Mouse (Mus musculus): ENCODE results near the gene Dyx1c1. TPM values are rescaled to one million over a fixed set of nuclear protein-coding genes. Genes with fewer than 3 reads are reported as not detected.

Gene Dyx1c1
- total RNA-seq, 2 experiments from 2014 or later, result 2.5 to 3.8 TPM

DNA sequence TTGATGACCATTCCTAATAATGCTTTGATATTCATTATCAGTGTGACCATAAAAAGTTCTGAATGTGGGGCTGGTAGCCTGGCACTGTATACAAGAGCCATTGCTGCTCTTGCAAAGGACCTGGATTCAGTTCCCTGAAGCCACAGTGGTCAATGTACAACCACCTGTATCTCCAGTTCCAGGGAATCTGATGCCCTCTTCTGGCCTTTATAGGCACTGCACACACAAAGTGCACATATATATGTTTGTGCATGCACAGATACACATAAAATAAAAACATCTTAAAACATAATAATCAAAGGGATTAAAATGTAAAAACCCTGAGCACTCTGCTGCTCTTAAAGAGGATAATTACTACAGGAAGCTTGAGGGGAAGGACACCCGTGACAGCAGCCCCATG lies 11.6 kb upstream of the Dyx1c1 start:
- no peak for DNase-seq (ENCODE audit: low spot score in 2 of 2)
- Histone ChIP-seq H3K4me3 (no peak overlapping the region), H3K27ac (no peak overlapping the region)
- peak; percentile 45 for TF ChIP-seq CTCF (conservative IDR thresholded peaks at IDR 0.05)

DNA sequence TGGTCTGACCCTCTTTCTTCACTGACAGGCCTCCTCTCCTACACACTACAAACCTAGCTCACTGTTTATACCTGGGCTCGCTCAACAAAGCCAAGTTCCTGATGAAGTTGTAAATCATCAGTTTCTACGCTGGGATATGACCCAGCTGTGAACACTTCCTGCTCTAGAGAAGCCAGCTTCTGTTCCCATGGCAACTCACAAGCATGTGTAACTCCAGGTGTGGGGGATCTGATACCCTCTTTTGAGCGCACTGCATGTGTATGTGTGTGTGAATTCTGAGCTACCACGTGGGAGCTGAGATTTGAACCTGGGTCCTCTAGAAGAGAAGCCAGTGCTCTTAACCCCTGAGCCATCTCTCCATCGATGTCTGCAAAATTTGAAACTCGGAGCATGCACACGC lies 9.0 kb upstream of the Dyx1c1 start:
- H3K27ac ChIP-seq, result no peak overlapping the region
- H3K4me3 ChIP-seq, result no peak overlapping the region
- no peak for DNase-seq (ENCODE audit: low spot score in 2 of 2)
- no peak for TF ChIP-seq CTCF (conservative IDR thresholded peaks at IDR 0.05)

DNA sequence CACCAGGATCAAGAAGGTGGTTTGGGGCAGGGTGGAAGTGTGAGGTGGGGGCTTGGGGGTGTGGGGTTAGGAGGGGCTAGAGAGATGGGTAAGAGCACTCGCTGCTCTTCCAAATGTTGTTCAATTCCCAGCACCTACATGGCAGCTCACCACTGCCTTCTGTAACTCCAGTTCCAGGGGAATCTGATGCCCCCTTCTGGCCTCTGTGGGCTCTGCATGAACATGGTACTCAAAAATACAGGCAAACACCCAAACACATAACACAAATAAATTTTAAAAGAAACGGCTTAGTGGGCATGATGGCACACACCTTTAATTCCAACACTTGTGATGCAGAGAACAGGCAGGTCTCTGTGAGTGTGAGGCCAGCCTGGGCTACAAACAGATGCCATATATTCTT lies 3.8 kb upstream of the Dyx1c1 start:
- peak; percentile 66 for TF ChIP-seq CTCF (conservative IDR thresholded peaks at IDR 0.05)
- no peak overlapping the region for H3K27ac ChIP-seq
- no peak for DNase-seq (ENCODE audit: low spot score in 2 of 2)
- H3K4me3 ChIP-seq, result no peak overlapping the region

DNA sequence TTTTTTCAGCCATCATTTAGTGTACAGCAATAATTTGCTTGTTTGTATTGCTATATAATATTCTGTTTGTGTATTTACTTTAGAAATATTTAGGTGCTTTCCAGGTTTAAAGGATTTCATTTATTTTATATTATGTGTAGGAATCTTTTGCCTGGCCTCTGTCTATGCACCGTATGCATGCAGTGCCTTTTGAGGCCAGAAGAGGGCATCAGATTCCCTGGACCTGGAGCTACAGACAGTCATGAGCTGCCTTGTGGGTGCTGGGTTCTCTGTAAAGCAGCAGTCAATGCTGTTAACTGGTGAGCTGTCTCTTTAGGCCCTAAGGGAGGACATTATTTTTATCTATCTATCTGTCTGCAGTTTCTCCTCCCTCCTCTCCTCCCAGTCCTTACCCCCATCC lies 3.0 kb upstream of the Dyx1c1 start:
- TF ChIP-seq CTCF (conservative IDR thresholded peaks at IDR 0.05), result peak; percentile 84
- Histone ChIP-seq H3K4me3 (no peak overlapping the region), H3K27ac (no peak overlapping the region)
- DNase-seq (ENCODE audit: low spot score in 2 of 2), result peak; percentile 21 to 60

DNA sequence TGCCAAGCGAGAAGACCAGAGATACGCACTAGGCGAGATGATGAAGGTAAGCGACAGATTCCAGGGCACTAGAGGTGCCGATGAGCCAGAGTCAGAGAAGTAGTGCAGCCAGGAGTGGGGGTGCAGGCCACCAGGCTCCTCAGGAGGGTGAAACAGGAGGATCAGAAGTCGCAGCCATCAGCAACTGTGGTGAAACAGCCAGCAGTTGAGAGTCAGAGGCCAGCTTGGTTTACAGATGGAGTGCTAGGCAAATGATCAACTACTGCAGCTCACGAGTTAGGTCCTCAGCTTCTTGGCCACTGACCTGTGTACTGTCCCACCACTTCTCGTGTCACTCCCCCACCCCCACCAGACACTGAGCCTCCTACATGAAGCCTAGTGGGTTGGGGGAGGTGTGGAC lies 2.8 kb downstream of the Dyx1c1 start:
- no peak for DNase-seq (ENCODE audit: low spot score in 2 of 2)
- Histone ChIP-seq H3K4me3 (no peak overlapping the region), H3K27ac (no peak overlapping the region)
- TF ChIP-seq CTCF (conservative IDR thresholded peaks at IDR 0.05), result no peak

DNA sequence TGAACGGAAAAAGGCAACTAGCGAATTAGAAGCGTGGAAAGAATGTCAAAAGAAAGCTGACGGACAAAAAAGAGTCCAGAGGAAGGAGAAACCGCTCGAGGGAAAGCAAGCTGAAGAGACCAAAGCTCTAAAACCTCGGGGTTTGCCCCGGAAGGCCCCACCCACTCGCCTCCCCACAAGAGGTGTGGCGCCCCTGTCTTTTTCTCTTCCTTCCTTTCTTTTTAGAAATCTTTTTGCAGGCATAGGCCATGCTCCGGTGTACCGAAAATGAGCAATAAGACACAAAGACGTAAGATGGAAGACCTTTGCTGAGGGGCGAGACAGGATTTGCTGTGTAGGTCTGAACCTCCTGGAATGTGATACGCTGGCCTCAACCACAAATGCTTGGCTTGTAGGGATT lies 3.4 kb downstream of the Dyx1c1 start:
- Histone ChIP-seq H3K27ac (no peak overlapping the region), H3K4me3 (no peak overlapping the region)
- DNase-seq (ENCODE audit: low spot score in 2 of 2), result no peak
- no peak for TF ChIP-seq CTCF (conservative IDR thresholded peaks at IDR 0.05)

DNA sequence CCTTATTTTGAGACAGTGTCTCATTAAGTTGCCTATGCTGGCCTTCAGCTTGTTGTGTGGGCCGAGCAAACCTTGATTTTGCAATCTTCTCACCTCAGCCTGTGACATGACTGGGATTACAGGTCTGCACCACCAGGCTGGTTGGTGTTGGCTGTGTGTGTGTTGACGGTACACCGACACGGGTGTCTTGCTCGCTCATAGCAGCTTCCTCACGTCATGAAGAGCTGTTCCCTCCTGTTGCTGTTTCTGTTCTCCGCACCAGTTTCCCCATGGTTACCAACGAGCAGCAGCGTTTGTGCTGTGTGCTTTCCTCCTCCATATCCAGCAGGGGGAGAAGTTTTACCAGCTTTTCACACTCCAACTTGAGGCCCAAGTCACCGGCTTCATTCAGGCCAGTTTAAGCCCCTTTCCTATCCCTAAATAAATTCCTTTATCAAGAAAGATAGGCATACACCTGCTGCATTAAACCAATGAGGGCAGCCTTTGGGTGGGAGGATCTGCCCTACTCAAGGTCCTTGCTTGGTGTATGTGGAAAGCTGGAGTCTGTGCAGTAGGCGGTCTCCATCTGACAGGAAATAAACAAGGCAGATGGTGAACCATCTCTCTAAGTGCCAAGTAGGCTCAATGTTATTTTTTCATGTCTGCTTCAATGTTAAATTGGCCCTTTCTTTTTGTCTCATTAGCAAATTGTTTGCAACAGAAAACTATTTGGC lies 9.9 kb downstream of the Dyx1c1 start:
- Histone ChIP-seq H3K4me3 (no peak overlapping the region), H3K27ac (peak overlapping the region; percentile 89)
- DNase-seq (ENCODE audit: low spot score in 2 of 2), result peak; percentile 80 to 91
- peak; percentile 81 for TF ChIP-seq CTCF (conservative IDR thresholded peaks at IDR 0.05)

DNA sequence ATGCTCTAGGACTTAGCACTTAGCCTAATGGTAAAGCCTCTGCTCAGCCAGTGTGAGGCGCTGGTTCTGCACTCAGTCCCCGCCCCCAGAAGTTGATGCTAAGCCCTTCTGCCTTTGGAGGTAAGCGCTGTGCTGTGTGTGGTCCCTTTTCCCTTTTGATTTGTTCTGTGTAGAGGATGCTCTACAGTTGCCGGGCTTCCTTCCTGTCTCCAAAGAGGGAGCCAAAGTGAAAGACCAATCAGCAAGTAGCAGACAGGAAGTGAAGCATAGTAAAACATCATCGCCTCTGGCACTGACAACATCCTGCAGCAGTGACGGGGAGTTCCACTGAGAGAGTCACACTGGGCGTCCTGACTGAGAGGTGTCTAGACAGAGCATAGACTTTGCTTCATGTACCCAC lies 11.3 kb downstream of the Dyx1c1 start:
- TF ChIP-seq CTCF (conservative IDR thresholded peaks at IDR 0.05), result no peak; the same call in none of the 2 replicates
- DNase-seq (ENCODE audit: low spot score in 2 of 2), result no peak
- peak overlapping the region; percentile 89 for H3K27ac ChIP-seq
- H3K4me3 ChIP-seq, result no peak overlapping the region

DNA sequence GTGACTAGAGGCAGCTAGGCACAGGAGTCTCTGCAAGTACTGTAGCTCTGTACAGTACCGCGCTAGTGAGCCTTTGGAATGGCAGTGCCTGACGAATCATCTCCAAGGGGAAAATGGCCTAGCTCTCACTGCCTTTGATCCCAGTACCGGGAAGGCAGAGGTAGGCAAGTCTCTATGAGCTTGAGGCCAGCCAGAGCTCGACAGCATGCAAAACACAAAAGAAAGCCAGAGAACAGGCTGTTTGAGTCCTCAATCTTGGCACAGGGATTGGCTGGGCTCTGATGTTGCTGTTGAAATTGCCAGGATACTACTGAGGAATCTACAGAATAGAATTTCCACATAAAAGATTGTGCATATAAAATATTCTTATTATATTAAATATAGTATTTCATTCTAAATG lies 13.8 kb downstream of the Dyx1c1 start:
- Histone ChIP-seq H3K27ac (peak overlapping the region; percentile 59), H3K4me3 (no peak overlapping the region)
- TF ChIP-seq CTCF (conservative IDR thresholded peaks at IDR 0.05), result no peak
- DNase-seq (ENCODE audit: low spot score in 2 of 2), result no peak

DNA sequence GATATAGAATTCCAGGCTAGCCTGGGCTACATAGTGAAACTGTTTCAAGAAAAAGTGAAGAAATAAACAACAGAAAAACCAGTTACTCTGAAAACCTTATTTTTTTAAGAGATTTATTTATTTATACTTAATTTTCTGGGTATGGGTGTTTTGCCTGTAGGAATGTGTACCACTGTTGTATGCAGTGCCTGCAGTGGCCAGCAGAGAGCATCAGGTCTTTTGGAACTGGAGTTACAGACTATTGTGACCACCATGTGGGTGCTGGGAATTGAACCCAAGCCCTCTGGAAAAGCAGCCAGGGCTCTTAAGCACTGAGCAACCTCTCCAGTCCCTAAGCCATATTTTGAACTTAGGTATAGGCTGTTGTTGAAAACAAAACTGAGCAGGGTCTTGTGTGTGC lies 14.4 kb downstream of the Dyx1c1 start:
- H3K4me3 ChIP-seq, result no peak overlapping the region
- TF ChIP-seq CTCF (conservative IDR thresholded peaks at IDR 0.05), result peak; percentile 50
- H3K27ac ChIP-seq, result no peak overlapping the region; the same call in 1 of the 2 replicates
- no peak for DNase-seq (ENCODE audit: low spot score in 2 of 2)

DNA sequence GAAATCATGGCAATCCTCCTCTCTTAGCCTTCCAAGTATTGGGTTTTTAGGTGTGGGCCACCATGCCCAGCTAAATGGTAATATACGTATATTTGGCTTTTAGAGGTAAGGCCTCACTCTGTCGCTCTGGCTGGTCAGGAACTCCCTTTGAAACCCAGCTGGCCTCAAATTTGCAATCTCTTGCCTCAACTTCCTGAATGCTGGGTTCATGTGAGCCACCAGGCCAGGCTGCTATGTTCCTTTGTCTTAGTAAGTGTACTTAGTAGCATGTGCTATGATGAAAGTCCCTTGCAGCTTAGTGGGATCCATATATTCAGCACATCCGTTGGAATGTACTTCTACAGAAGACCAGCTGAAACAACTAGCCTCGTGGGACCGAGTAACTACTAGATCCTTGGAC lies 16.1 kb downstream of the Dyx1c1 start:
- no peak overlapping the region for H3K27ac ChIP-seq
- DNase-seq (ENCODE audit: low spot score in 2 of 2), result no peak
- no peak for TF ChIP-seq CTCF (conservative IDR thresholded peaks at IDR 0.05)
- no peak overlapping the region for H3K4me3 ChIP-seq

DNA sequence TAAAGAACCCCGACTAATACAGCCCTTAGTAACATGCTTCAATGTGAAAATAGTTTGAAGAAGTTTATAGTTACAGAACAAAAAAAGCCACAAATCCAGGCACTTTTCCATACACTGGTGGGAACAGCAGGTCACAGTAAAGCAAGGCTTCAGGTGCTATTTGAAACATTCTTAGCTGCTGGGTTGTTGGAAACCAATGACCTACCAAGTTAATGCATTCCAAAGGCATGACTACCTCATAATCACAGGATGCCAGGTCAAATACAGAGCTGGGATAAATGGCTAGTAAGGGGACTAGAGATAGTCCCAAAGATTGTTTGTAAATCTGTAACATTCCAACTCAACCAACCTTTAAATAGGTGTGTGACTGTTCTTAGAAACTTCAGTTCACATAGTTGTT lies 16.7 kb downstream of the Dyx1c1 start:
- no peak overlapping the region for H3K27ac ChIP-seq
- no peak for TF ChIP-seq CTCF (conservative IDR thresholded peaks at IDR 0.05)
- DNase-seq (ENCODE audit: low spot score in 2 of 2), result no peak
- no peak overlapping the region for H3K4me3 ChIP-seq

DNA sequence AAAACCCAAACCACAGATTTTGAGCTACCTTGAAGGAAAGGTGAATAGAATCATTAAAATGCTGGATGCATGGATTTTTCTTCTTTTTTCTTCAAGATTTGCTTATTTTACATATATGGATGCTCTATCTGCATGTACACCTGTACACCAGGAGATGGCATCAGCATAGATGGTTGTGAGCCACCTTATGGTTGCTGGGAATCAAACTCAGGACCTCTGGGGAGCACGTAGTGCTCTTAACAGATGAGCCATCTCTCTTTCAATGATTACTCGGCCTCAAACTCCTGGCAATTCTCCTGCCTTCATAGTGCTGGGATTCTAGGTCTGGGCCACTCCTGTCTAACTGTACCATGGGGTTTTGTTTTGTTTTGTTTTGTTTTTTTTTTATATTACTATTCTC lies 24.5 kb downstream of the Dyx1c1 start:
- Histone ChIP-seq H3K27ac (no peak overlapping the region), H3K4me3 (no peak overlapping the region)
- no peak for DNase-seq (ENCODE audit: low spot score in 2 of 2)
- peak; percentile 41 for TF ChIP-seq CTCF (conservative IDR thresholded peaks at IDR 0.05)
